Mouse (Mus musculus) forebrain, postnatal 0 days (tissue): ENCODE data around the gene Il12b. TPM values are rescaled to one million over a fixed set of nuclear protein-coding genes. Genes with fewer than 3 reads are reported as not detected.

ENCODE experiments used
- ATAC-seq: fragments of 200-750 bp; cut with Nextera tagmentation; 2 replicates; pipeline ENCODE4 v1.8.0; 2017; ENCODE audit warnings: mild to moderate bottlenecking, moderate library complexity
- DNase-seq: peaks from one replicate; pipeline ENCODE4 v3.0.0-alpha.2; 2015
- H3K27ac ChIP-seq: fragments of 300-500 bp; sonication (generic); 2 replicates; pipeline ENCODE4 v1.5.1; 2014; ENCODE audit warnings: low read depth, mild to moderate bottlenecking, antibody characterized with exemption, low read length, moderate library complexity, mixed read lengths
- H3K27me3 ChIP-seq: fragments of 300-500 bp; sonication (generic); 2 replicates; pipeline ENCODE4 v1.6.1; 2014; ENCODE audit warnings: mild to moderate bottlenecking, low read length, mixed read lengths; ENCODE audit not compliant: insufficient read depth
- H3K36me3 ChIP-seq: fragments of 300-500 bp; sonication (generic); 2 replicates; pipeline ENCODE4 v1.6.1; 2014; ENCODE audit warnings: mild to moderate bottlenecking, moderate library complexity; ENCODE audit not compliant: insufficient read depth
- H3K4me1 ChIP-seq: fragments of 300-500 bp; sonication (generic); 2 replicates; pipeline ENCODE4 v1.6.1; 2014; ENCODE audit warnings: antibody characterized with exemption; ENCODE audit not compliant: insufficient read depth
- H3K4me2 ChIP-seq: fragments of 300-500 bp; sonication (generic); 2 replicates; pipeline ENCODE4 v1.6.1; 2014; ENCODE audit warnings: low read depth, mild to moderate bottlenecking, moderate library complexity
- H3K4me3 ChIP-seq: fragments of 300-500 bp; sonication (generic); 2 replicates; pipeline ENCODE4 v1.5.1; 2014; ENCODE audit warnings: low read depth, low read length, mixed read lengths
- H3K9ac ChIP-seq: fragments of 300-500 bp; sonication (generic); 2 replicates; pipeline ENCODE4 v1.6.1; 2014; ENCODE audit warnings: mild to moderate bottlenecking
- H3K9me3 ChIP-seq: fragments of 300-500 bp; sonication (generic); 2 replicates; pipeline ENCODE4 v1.6.1; 2016; ENCODE audit warnings: low read length
- CTCF ChIP-seq: sonication (generic); IDR thresholded peaks from 2 replicates; pipeline ENCODE4 v1.5.1; 2016; ENCODE audit warnings: antibody characterized with exemption, control low read depth, low read depth
- WGBS: fragments of 180-500 bp; shearing (Covaris S2); extraction: QIAGEN DNeasy Blood & Tissue Kit; methylation state at CpG from one replicate; pipeline ENCODE4 v1.1.7; 2014; 5-methylcytosine and 5-hydroxymethylcytosine counted together
- polyA plus RNA-seq: library from polyadenylated mRNA; unstranded; fragments of >200 nt; fragmentation: Nextera tagmentation; extraction: Ambion mirVana; gene quantifications from 2 replicates; pipeline ENCODE4 v1.2.1, GENCODE M21; 2015
- total RNA-seq: library from RNA; depleted of rRNA; stranded (reverse); fragments of >200 nt; gene quantifications from 2 replicates; pipeline ENCODE4 v1.2.3, GENCODE M21; 2014

Il12b gene
- total and polyA plus RNA-seq, 2 experiments from 2014 or later = not detected

DNA sequence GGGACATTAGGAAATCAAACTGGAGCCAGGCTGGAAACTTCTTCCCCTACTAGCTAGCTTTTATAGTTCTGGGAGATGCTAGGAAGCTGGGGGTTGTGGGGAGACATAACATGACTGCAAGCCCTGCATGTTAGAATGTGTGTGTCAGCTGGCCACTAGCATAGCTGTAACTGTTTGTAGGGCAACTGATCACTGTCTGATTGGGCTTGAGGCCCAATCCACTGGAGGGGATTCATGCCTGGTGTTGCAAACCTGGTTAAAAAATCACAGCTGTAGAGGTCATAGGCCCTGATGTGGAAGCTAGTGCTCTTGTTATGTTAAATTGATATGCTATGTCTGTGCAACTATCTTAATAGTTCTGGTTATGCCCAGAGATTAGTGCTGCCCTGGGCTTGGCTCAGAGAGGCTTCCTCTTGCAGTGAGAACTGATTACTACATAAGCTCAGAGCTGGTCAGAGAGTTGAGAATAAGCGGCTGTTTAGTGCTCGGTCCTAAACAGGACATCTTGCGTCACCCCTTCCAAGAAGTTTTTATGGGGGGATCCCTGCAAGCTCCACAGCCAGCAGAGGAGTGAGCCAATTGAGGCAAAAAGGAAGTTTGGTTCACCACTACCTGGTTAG, 19.3 kb upstream of the Il12b start:
- Histone ChIP-seq H3K4me2 (no peak overlapping the region), H3K9ac (no peak overlapping the region), H3K4me3 (no peak overlapping the region), H3K36me3 (no peaks in the 10 kb centered on the region), H3K9me3 (no peaks in the 10 kb centered on the region), H3K4me1 (no peaks in the 10 kb centered on the region), H3K27me3 (no peaks in the 10 kb centered on the region), H3K27ac (no peak overlapping the region)
- no peak for TF ChIP-seq CTCF
- ATAC-seq = no peak
- 95% methylated on average over 3 of the region's 3 CpGs for WGBS
- DNase-seq = no peak

DNA sequence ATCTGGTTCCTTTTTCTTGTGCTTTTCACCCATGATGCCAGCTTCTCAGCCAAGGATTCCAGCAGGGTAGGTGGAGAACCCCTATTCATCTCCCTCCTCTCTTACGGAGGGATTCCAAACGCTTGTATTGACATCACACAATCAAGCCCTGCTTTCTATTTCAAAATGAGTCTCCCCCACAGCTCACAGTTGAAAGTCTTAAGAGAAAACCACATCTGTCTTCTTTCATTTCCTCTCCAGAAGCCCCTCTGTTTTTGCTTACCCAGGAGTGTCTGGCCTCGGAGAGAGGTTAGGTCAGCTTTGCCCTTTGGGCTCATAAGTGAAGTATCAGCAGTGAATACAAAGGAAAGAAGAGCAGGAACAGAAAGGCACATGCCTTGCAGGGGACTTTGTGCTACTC, 17.7 kb upstream of the Il12b start:
- no peak for DNase-seq
- no peaks in the 10 kb centered on the region for H3K36me3 ChIP-seq
- no peak overlapping the region for H3K9ac ChIP-seq
- no peak overlapping the region for H3K27ac ChIP-seq
- H3K4me2 ChIP-seq = no peak overlapping the region
- no peaks in the 10 kb centered on the region for H3K9me3 ChIP-seq
- no peaks in the 10 kb centered on the region for H3K27me3 ChIP-seq
- WGBS = 36% methylated on average over 3 of the region's 3 CpGs
- H3K4me3 ChIP-seq = no peak overlapping the region
- H3K4me1 ChIP-seq = no peaks in the 10 kb centered on the region
- no peak for ATAC-seq
- TF ChIP-seq CTCF = no peak

- no peaks in the 10 kb centered on the region for H3K9me3 ChIP-seq
- H3K4me3 ChIP-seq = no peak overlapping the region
- no peak overlapping the region for H3K9ac ChIP-seq
- H3K27me3 ChIP-seq = no peaks in the 10 kb centered on the region
- no peaks in the 10 kb centered on the region for H3K4me1 ChIP-seq
- no peak overlapping the region for H3K27ac ChIP-seq
- no peak for ATAC-seq
- WGBS = 83% methylated on average over 2 of the region's 2 CpGs
- no peak for DNase-seq
- no peak for TF ChIP-seq CTCF
- no peaks in the 10 kb centered on the region for H3K36me3 ChIP-seq
- no peak overlapping the region for H3K4me2 ChIP-seq
These were observed 12.8 kb upstream of the Il12b start for GRCm38 (mm10) chr11:44387031-44387430.

- Histone ChIP-seq H3K27me3 (no peaks in the 10 kb centered on the region), H3K4me2 (no peak overlapping the region), H3K9me3 (no peaks in the 10 kb centered on the region), H3K4me3 (no peak overlapping the region), H3K9ac (no peak overlapping the region), H3K4me1 (no peaks in the 10 kb centered on the region), H3K27ac (no peak overlapping the region), H3K36me3 (no peaks in the 10 kb centered on the region)
- WGBS = 51% methylated on average over 6 of the region's 6 CpGs
- DNase-seq (no peak), ATAC-seq (no peak)
- TF ChIP-seq CTCF = no peak
These were observed 9.7 kb upstream of the Il12b start for GRCm38 (mm10) chr11:44389993-44390701.

DNA sequence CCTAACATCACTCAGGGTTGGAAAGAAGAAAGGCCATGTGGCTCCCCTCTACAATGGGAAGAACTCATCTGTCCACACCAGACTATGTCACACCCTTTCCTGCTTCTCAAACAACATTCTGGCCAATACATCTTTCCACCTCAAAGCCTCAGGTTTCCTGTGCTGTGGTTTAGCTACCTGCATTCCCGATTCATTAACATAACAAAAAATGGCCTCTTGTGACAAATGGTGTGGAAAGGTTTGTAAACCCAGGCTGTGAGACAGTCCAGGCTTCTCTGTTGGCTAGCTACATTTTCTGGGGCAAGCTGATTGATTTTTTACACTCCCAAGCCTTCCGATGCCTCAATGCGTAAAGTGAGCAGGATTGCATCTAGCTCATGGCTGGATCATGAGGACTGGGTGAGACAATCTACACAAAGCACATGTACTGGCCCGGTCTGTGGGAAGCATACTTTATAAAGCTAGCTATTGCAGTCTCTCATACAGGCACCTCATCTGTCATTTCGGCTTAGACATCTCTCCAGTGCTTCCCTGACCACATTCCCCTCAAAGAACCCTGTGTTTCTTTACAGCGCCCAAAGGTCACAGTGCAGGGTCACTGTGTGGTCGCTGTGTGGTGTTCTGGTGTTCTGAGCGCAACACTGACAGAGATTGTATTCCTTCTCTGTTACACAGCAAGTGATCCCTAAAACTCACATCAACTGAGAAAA, 6.6 kb upstream of the Il12b start:
- H3K4me3 ChIP-seq = no peak overlapping the region
- H3K4me2 ChIP-seq = no peak overlapping the region
- no peaks in the 10 kb centered on the region for H3K4me1 ChIP-seq
- H3K9me3 ChIP-seq = no peaks in the 10 kb centered on the region
- H3K27me3 ChIP-seq = no peaks in the 10 kb centered on the region
- no peak for DNase-seq
- 89% methylated on average over 8 of the region's 8 CpGs for WGBS
- H3K27ac ChIP-seq = no peak overlapping the region
- H3K9ac ChIP-seq = no peak overlapping the region
- no peak for TF ChIP-seq CTCF
- ATAC-seq = no peak
- H3K36me3 ChIP-seq = no peaks in the 10 kb centered on the region

DNA sequence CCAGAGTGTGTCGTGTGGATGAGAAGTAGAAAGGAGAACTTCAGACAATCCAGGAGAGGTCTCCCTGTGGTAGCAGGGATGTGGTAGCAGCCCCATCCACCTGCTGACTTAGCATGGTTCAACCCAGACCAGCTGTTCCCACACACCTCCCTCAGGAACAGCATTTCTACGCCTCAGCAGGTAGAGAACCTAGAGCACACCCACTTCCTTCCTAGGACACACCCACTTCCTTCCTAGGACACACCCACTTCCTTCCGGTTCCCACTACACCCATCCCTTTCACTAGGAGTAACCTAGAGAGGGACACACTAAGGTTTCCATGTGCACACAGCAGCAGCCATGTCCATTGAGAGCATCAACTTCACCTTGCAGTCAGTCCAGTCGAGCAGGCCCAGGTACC, 4.5 kb upstream of the Il12b start:
- WGBS = 96% methylated on average over 4 of the region's 4 CpGs
- Histone ChIP-seq H3K9me3 (no peaks in the 10 kb centered on the region), H3K9ac (no peak overlapping the region), H3K27ac (no peak overlapping the region), H3K4me2 (no peak overlapping the region), H3K4me1 (no peaks in the 10 kb centered on the region), H3K36me3 (no peaks in the 10 kb centered on the region), H3K27me3 (no peaks in the 10 kb centered on the region), H3K4me3 (no peak overlapping the region)
- ATAC-seq (no peak), DNase-seq (no peak)
- TF ChIP-seq CTCF = no peak

GRCm38 (mm10) chr11:44397551-44397950, 2.3 kb upstream of the Il12b start:
- no peak overlapping the region for H3K9ac ChIP-seq
- 84% methylated on average over 3 of the region's 3 CpGs for WGBS
- ATAC-seq (no peak), DNase-seq (no peak)
- no peaks in the 10 kb centered on the region for H3K9me3 ChIP-seq
- H3K27ac ChIP-seq = no peak overlapping the region
- H3K4me1 ChIP-seq = 0 out of 2 replicates have a peak, but pooled peaks cover 8% of the 10 kb centered on the region
- H3K4me2 ChIP-seq = no peak overlapping the region
- H3K36me3 ChIP-seq = no peaks in the 10 kb centered on the region
- H3K27me3 ChIP-seq = no peaks in the 10 kb centered on the region
- no peak overlapping the region for H3K4me3 ChIP-seq
- TF ChIP-seq CTCF = no peak
